Mouse (Mus musculus) C2C12 (cell line): ENCODE measurements at regions not wholly inside any gene's neighbourhood (a gene's known extent, or its start where the extent isn't known, plus 50 kb on each side); places are given as distances from the start of the nearest gene placed in this dataset.

Experiments
- CEBPB ChIP-seq: IDR thresholded peaks from one replicate; pipeline ENCODE4 v1.6.1; 2011; ENCODE audit warnings: low read depth, mild to moderate bottlenecking, control low read depth, moderate library complexity
- CTCF ChIP-seq: IDR thresholded peaks from one replicate; pipeline ENCODE4 v1.5.1; 2011; ENCODE audit not compliant: control insufficient read depth, insufficient read depth, insufficient read length
- FOSL1 ChIP-seq: IDR thresholded peaks from one replicate; pipeline ENCODE4 v1.8.0; 2011; ENCODE audit warnings: mild to moderate bottlenecking, low read length; ENCODE audit not compliant: poor library complexity, insufficient read depth, severe bottlenecking
- MAX ChIP-seq: IDR thresholded peaks from one replicate; pipeline ENCODE4 v1.6.1; 2011; ENCODE audit warnings: mild to moderate bottlenecking, control low read depth
- MYOD1 ChIP-seq: IDR thresholded peaks from one replicate; pipeline ENCODE4 v1.6.1; 2011; ENCODE audit warnings: low read depth; ENCODE audit not compliant: control insufficient read depth, insufficient read length
- MYOG ChIP-seq: IDR thresholded peaks from one replicate; pipeline ENCODE4 v1.6.1; 2011; ENCODE audit not compliant: control insufficient read depth, insufficient read length; ENCODE audit errors: extremely low read depth
- USF1 ChIP-seq: IDR thresholded peaks from one replicate; pipeline ENCODE4 v1.6.1; 2011; ENCODE audit warnings: low read depth, mild to moderate bottlenecking, control low read depth, moderate library complexity

DNA sequence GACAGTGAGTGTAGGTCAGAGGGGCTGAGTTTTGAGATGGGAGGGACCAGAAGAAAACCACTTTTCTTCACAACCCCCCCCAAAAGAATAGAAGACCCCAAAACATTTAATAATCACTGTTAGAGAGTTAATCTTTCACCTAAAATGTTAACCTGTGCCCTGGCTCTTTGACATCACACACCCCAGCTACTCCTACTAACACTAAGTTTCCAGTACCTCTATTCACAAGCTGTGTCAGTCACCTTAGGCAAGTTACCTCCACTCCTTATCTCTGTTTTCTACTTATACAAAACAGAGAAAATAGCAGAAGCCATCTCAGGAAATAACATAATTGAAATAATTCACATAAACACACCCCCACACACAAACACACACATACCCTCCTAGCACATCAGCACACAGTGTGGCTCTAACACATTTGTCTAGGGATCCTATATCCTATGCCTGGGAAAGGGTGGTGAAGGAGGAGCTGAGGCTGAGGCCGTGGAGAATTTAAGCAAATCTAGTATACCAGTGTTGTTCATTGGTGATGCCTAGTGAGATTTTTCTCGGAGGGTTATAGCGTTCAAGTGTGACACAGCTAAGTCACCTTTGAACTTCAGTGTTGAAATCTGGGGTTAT is 134.5 kb upstream of the Erbb4 start:
- TF ChIP-seq CTCF, result no peak
- TF ChIP-seq USF1, result no peak
- TF ChIP-seq MAX, result no peak
- TF ChIP-seq CEBPB, result no peak
- TF ChIP-seq MYOG, result no peak
- no peak for TF ChIP-seq MYOD1
- TF ChIP-seq FOSL1, result no peak
